Mouse (Mus musculus) left cerebral cortex, adult 9 months (tissue): ENCODE measurements around the gene Hpse2.

Experiments
- DNase-seq, 2 experiments: peaks; one replicate each; pipeline ENCODE4 v3.0.0; 2022; ENCODE audit warnings: low spot score in 2 of 2

The Hpse2 gene

GRCm38 (mm10) chr19:42973740-42974139 lies 414.4 kb downstream of the Hpse2 start:
- no peak for DNase-seq

GRCm38 (mm10) chr19:42965171-42965570 lies 423.0 kb downstream of the Hpse2 start:
- DNase-seq: no peak

GRCm38 (mm10) chr19:42948114-42948636 lies 440.0 kb downstream of the Hpse2 start:
- no peak for DNase-seq

- no peak for DNase-seq
These were observed 450.6 kb downstream of the Hpse2 start for GRCm38 (mm10) chr19:42937544-42937943.

GRCm38 (mm10) chr19:42936661-42937193 lies 451.4 kb downstream of the Hpse2 start:
- DNase-seq: no peak

GRCm38 (mm10) chr19:42929702-42930101 lies 458.5 kb downstream of the Hpse2 start:
- no peak for DNase-seq

GRCm38 (mm10) chr19:42928271-42928670 lies 459.9 kb downstream of the Hpse2 start:
- DNase-seq: no peak

- no peak for DNase-seq
These were observed 465.5 kb downstream of the Hpse2 start for GRCm38 (mm10) chr19:42922610-42923009.

GRCm38 (mm10) chr19:42913703-42914102 lies 474.5 kb downstream of the Hpse2 start:
- DNase-seq: no peak

- DNase-seq: no peak
These were observed 478.4 kb downstream of the Hpse2 start for GRCm38 (mm10) chr19:42909719-42910118.

- no peak for DNase-seq
These were observed 479.6 kb downstream of the Hpse2 start for GRCm38 (mm10) chr19:42908553-42908952.

GRCm38 (mm10) chr19:42906328-42906727 lies 481.8 kb downstream of the Hpse2 start:
- no peak for DNase-seq

- no peak for DNase-seq
These were observed 483.4 kb downstream of the Hpse2 start for GRCm38 (mm10) chr19:42904726-42905125.

- no peak for DNase-seq
These were observed 483.9 kb downstream of the Hpse2 start for GRCm38 (mm10) chr19:42904240-42904639.

- no peak for DNase-seq
These were observed 484.3 kb downstream of the Hpse2 start for GRCm38 (mm10) chr19:42903840-42904239.

GRCm38 (mm10) chr19:42902410-42903021 lies 485.6 kb downstream of the Hpse2 start:
- DNase-seq: peak in 1 of 2 experiments; percentile 24

- DNase-seq: no peak
These were observed 496.6 kb downstream of the Hpse2 start for GRCm38 (mm10) chr19:42891599-42891998.

- DNase-seq: no peak
These were observed 510.5 kb downstream of the Hpse2 start for GRCm38 (mm10) chr19:42877653-42878052.

- DNase-seq: no peak
These were observed 511.6 kb downstream of the Hpse2 start for GRCm38 (mm10) chr19:42876563-42876962.

GRCm38 (mm10) chr19:42869663-42870530 lies 518.3 kb downstream of the Hpse2 start:
- DNase-seq: no peak

GRCm38 (mm10) chr19:42868958-42869662 lies 519.0 kb downstream of the Hpse2 start:
- DNase-seq: no peak

- DNase-seq: no peak
These were observed 525.1 kb downstream of the Hpse2 start for GRCm38 (mm10) chr19:42863013-42863412.
